Mouse (Mus musculus): Measurements from ENCODE around the gene Fcmr. TPM values are rescaled to one million over a fixed set of nuclear protein-coding genes. Genes with fewer than 3 reads are reported as not detected.

Fcmr gene
- polyA plus RNA-seq, 1 experiment = not detected

GRCm38 (mm10) chr1:130832230-130833149, 33.0 kb upstream of the Fcmr start:
- no peaks in the 10 kb centered on the region for H3K9me3 ChIP-seq
- TF ChIP-seq FLI1 (IDR thresholded peaks at IDR 0.05; ENCODE audit: low read length) = no peak
- no peak for TF ChIP-seq GATA1 (IDR thresholded peaks at IDR 0.05; ENCODE audit: borderline replicate concordance, low read length)
- H3K4me1 ChIP-seq = peaks cover 19% of the 10 kb centered on the region
- no peak overlapping the region for H3K4me3 ChIP-seq (replicated peaks)
- H3K27me3 ChIP-seq (replicated peaks) = peaks cover 15% of the 10 kb centered on the region
- H3K36me3 ChIP-seq (replicated peaks; ENCODE audit: low read length) = no peaks in the 10 kb centered on the region

- Histone ChIP-seq H3K36me3 (replicated peaks; ENCODE audit: low read length) (no peaks in the 10 kb centered on the region), H3K4me1 (peaks cover 16% of the 10 kb centered on the region), H3K9me3 (no peaks in the 10 kb centered on the region), H3K4me3 (replicated peaks) (no peak overlapping the region), H3K27me3 (replicated peaks) (peaks cover 9% of the 10 kb centered on the region)
- TF ChIP-seq FLI1 (IDR thresholded peaks at IDR 0.05; ENCODE audit: low read length) (no peak), GATA1 (IDR thresholded peaks at IDR 0.05; ENCODE audit: borderline replicate concordance, low read length) (no peak)
Measured at GRCm38 (mm10) chr1:130835161-130835936, 30.1 kb upstream of the Fcmr start.

- Histone ChIP-seq H3K27me3 (replicated peaks) (peaks cover 15% of the 10 kb centered on the region), H3K36me3 (replicated peaks; ENCODE audit: low read length) (no peaks in the 10 kb centered on the region), H3K4me1 (peaks cover 12% of the 10 kb centered on the region), H3K9me3 (no peaks in the 10 kb centered on the region), H3K4me3 (replicated peaks) (no peak overlapping the region)
- TF ChIP-seq GATA1 (IDR thresholded peaks at IDR 0.05; ENCODE audit: borderline replicate concordance, low read length) = no peak
- no peak for TF ChIP-seq FLI1 (IDR thresholded peaks at IDR 0.05; ENCODE audit: low read length)
Measured at GRCm38 (mm10) chr1:130838288-130838687, 27.2 kb upstream of the Fcmr start.

- H3K36me3 ChIP-seq (replicated peaks; ENCODE audit: low read length) = no peaks in the 10 kb centered on the region
- TF ChIP-seq FLI1 (IDR thresholded peaks at IDR 0.05; ENCODE audit: low read length) = no peak
- TF ChIP-seq GATA1 (IDR thresholded peaks at IDR 0.05; ENCODE audit: borderline replicate concordance, low read length) = no peak
- peaks cover 12% of the 10 kb centered on the region for H3K4me1 ChIP-seq
- no peaks in the 10 kb centered on the region for H3K9me3 ChIP-seq
- H3K4me3 ChIP-seq (replicated peaks) = no peak overlapping the region
- H3K27me3 ChIP-seq (replicated peaks) = peaks cover 18% of the 10 kb centered on the region
Measured at GRCm38 (mm10) chr1:130840599-130841379, 24.7 kb upstream of the Fcmr start.

GRCm38 (mm10) chr1:130841621-130842020, 23.8 kb upstream of the Fcmr start:
- Histone ChIP-seq H3K36me3 (replicated peaks; ENCODE audit: low read length) (no peaks in the 10 kb centered on the region), H3K4me3 (replicated peaks) (no peak overlapping the region), H3K9me3 (no peaks in the 10 kb centered on the region), H3K4me1 (peaks cover 12% of the 10 kb centered on the region), H3K27me3 (replicated peaks) (peaks cover 23% of the 10 kb centered on the region)
- TF ChIP-seq FLI1 (IDR thresholded peaks at IDR 0.05; ENCODE audit: low read length) (no peak), GATA1 (IDR thresholded peaks at IDR 0.05; ENCODE audit: borderline replicate concordance, low read length) (no peak)

- no peaks in the 10 kb centered on the region for H3K36me3 ChIP-seq (replicated peaks; ENCODE audit: low read length)
- H3K4me1 ChIP-seq = 0 out of 2 replicates have a peak, but pooled peaks cover 3% of the 10 kb centered on the region
- H3K9me3 ChIP-seq = no peaks in the 10 kb centered on the region
- TF ChIP-seq FLI1 (IDR thresholded peaks at IDR 0.05; ENCODE audit: low read length) (no peak), GATA1 (IDR thresholded peaks at IDR 0.05; ENCODE audit: borderline replicate concordance, low read length) (no peak)
- no peak overlapping the region for H3K4me3 ChIP-seq (replicated peaks)
- H3K27me3 ChIP-seq (replicated peaks) = peaks cover 35% of the 10 kb centered on the region
Measured at GRCm38 (mm10) chr1:130844516-130844915, 21.0 kb upstream of the Fcmr start.

- Histone ChIP-seq H3K9me3 (no peaks in the 10 kb centered on the region), H3K4me3 (replicated peaks) (no peak overlapping the region), H3K4me1 (peaks cover 13% of the 10 kb centered on the region), H3K27me3 (replicated peaks) (peaks cover 34% of the 10 kb centered on the region), H3K36me3 (replicated peaks; ENCODE audit: low read length) (no peaks in the 10 kb centered on the region)
- TF ChIP-seq GATA1 (IDR thresholded peaks at IDR 0.05; ENCODE audit: borderline replicate concordance, low read length) (no peak), FLI1 (IDR thresholded peaks at IDR 0.05; ENCODE audit: low read length) (no peak)
Measured at GRCm38 (mm10) chr1:130849530-130850214, 15.8 kb upstream of the Fcmr start.

- TF ChIP-seq FLI1 (IDR thresholded peaks at IDR 0.05; ENCODE audit: low read length) (no peak), GATA1 (IDR thresholded peaks at IDR 0.05; ENCODE audit: borderline replicate concordance, low read length) (no peak)
Measured at GRCm38 (mm10) chr1:130850405-130850804, 15.1 kb upstream of the Fcmr start.

GRCm38 (mm10) chr1:130854819-130855218, 10.7 kb upstream of the Fcmr start:
- H3K4me3 ChIP-seq (replicated peaks) = no peak overlapping the region
- H3K36me3 ChIP-seq (replicated peaks; ENCODE audit: low read length) = no peaks in the 10 kb centered on the region
- H3K27me3 ChIP-seq (replicated peaks) = peaks cover 13% of the 10 kb centered on the region
- no peaks in the 10 kb centered on the region for H3K9me3 ChIP-seq
- H3K4me1 ChIP-seq = peaks cover 11% of the 10 kb centered on the region
- no peak for TF ChIP-seq FLI1 (IDR thresholded peaks at IDR 0.05; ENCODE audit: low read length)
- no peak for TF ChIP-seq GATA1 (IDR thresholded peaks at IDR 0.05; ENCODE audit: borderline replicate concordance, low read length)

More at GRCm38 (mm10) chr1:130850405-130850804, 15.1 kb upstream of the Fcmr start:
- Histone ChIP-seq H3K9me3 (no peaks in the 10 kb centered on the region), H3K4me1 (peaks cover 13% of the 10 kb centered on the region), H3K36me3 (replicated peaks; ENCODE audit: low read length) (no peaks in the 10 kb centered on the region), H3K4me3 (replicated peaks) (peak overlapping the region; percentile 48), H3K27me3 (replicated peaks) (peaks cover 35% of the 10 kb centered on the region)

Data from megakaryocyte, embryonic 14.5 days (primary cell).